Mouse (Mus musculus): Measurements from ENCODE around the gene Znhit2. TPM values are rescaled to one million over a fixed set of nuclear protein-coding genes. Genes with fewer than 3 reads are reported as not detected.

Gene Znhit2
- total and polyA plus RNA-seq, 3 experiments, result 11.0 to 60.6 (median 16.3) TPM

GRCm38 (mm10) chr19:6045366-6046293 lies 15.4 kb upstream of the Znhit2 start:
- peak; percentile 44 for DNase-seq (ENCODE audit: low spot score)
- Histone ChIP-seq H3K9me3 (replicated peaks) (no peaks in the 10 kb centered on the region), H3K36me3 (replicated peaks) (peaks cover 47% of the 10 kb centered on the region), H3K4me1 (ENCODE audit: insufficient read depth, low read depth, low read length) (peaks cover 53% of the 10 kb centered on the region), H3K4me3 (ENCODE audit: low read depth, low read length) (peak overlapping the region; percentile 90), H3K27me3 (ENCODE audit: insufficient read depth, low read length) (no peaks in the 10 kb centered on the region)
- TF ChIP-seq POLR2AphosphoS5 (IDR thresholded peaks at IDR 0.05; ENCODE audit: insufficient replicate concordance, low read depth, low read length) (no peak), GATA1 (IDR thresholded peaks at IDR 0.05; ENCODE audit: borderline replicate concordance, low read length) (no peak), TAL1 (conservative IDR thresholded peaks at IDR 0.05; ENCODE audit: low read depth, low read length) (no peak), GATA2 (IDR thresholded peaks at IDR 0.05; ENCODE audit: borderline replicate concordance, low read depth, low read length) (no peak)
- 0 out of 2 replicates have a peak, but pooled peaks have one; percentile 35 for ATAC-seq (ENCODE audit: extremely low read depth, insufficient number of reproducible peaks, low FRiP score, poor library complexity, severe bottlenecking)

- DNase-seq (ENCODE audit: low spot score) (peak; percentile 92), ATAC-seq (ENCODE audit: extremely low read depth, insufficient number of reproducible peaks, low FRiP score, poor library complexity, severe bottlenecking) (peak; percentile 92)
- H3K9me3 ChIP-seq (replicated peaks), result no peaks in the 10 kb centered on the region
- H3K36me3 ChIP-seq (replicated peaks), result peaks cover 55% of the 10 kb centered on the region
- TF ChIP-seq TAL1 (conservative IDR thresholded peaks at IDR 0.05; ENCODE audit: low read depth, low read length) (no peak), GATA2 (IDR thresholded peaks at IDR 0.05; ENCODE audit: borderline replicate concordance, low read depth, low read length) (no peak), CTCF (IDR thresholded peaks at IDR 0.05; ENCODE audit: low read depth, low read length) (no peak), POLR2AphosphoS5 (IDR thresholded peaks at IDR 0.05; ENCODE audit: insufficient replicate concordance, low read depth, low read length) (no peak), GATA1 (IDR thresholded peaks at IDR 0.05; ENCODE audit: borderline replicate concordance, low read length) (no peak)
- peak within 1 kb of the TSS; percentile 90 for H3K4me3 ChIP-seq (ENCODE audit: low read depth, low read length)
- peaks cover 60% of the 10 kb centered on the region for H3K4me1 ChIP-seq (ENCODE audit: insufficient read depth, low read depth, low read length)
- H3K27me3 ChIP-seq (ENCODE audit: insufficient read depth, low read length), result no peaks in the 10 kb centered on the region
These were observed 14.5 kb upstream of the Znhit2 start, which contains the start of gene Syvn1 for GRCm38 (mm10) chr19:6046294-6047153. Syvn1 (plus strand) TSS chr19:6046576.

GRCm38 (mm10) chr19:6047154-6047898 lies 13.7 kb upstream of the Znhit2 start:
- H3K9me3 ChIP-seq (replicated peaks), result no peaks in the 10 kb centered on the region
- DNase-seq (ENCODE audit: low spot score), result no peak
- peaks cover 55% of the 10 kb centered on the region for H3K36me3 ChIP-seq (replicated peaks)
- peaks cover 59% of the 10 kb centered on the region for H3K4me1 ChIP-seq (ENCODE audit: insufficient read depth, low read depth, low read length)
- peak overlapping the region; percentile 90 for H3K4me3 ChIP-seq (ENCODE audit: low read depth, low read length)
- H3K27me3 ChIP-seq (ENCODE audit: insufficient read depth, low read length), result no peaks in the 10 kb centered on the region
- no peak for TF ChIP-seq GATA2 (IDR thresholded peaks at IDR 0.05; ENCODE audit: borderline replicate concordance, low read depth, low read length)
- TF ChIP-seq TAL1 (conservative IDR thresholded peaks at IDR 0.05; ENCODE audit: low read depth, low read length), result no peak
- TF ChIP-seq CTCF (IDR thresholded peaks at IDR 0.05; ENCODE audit: low read depth, low read length), result no peak
- TF ChIP-seq POLR2AphosphoS5 (IDR thresholded peaks at IDR 0.05; ENCODE audit: insufficient replicate concordance, low read depth, low read length), result no peak
- TF ChIP-seq GATA1 (IDR thresholded peaks at IDR 0.05; ENCODE audit: borderline replicate concordance, low read length), result no peak
- ATAC-seq (ENCODE audit: extremely low read depth, insufficient number of reproducible peaks, low FRiP score, poor library complexity, severe bottlenecking), result no peak

GRCm38 (mm10) chr19:6047899-6048166 lies 13.2 kb upstream of the Znhit2 start:
- no peak for TF ChIP-seq GATA2 (IDR thresholded peaks at IDR 0.05; ENCODE audit: borderline replicate concordance, low read depth, low read length)
- TF ChIP-seq CTCF (IDR thresholded peaks at IDR 0.05; ENCODE audit: low read depth, low read length), result no peak
- no peak for TF ChIP-seq TAL1 (conservative IDR thresholded peaks at IDR 0.05; ENCODE audit: low read depth, low read length)
- no peak for TF ChIP-seq POLR2AphosphoS5 (IDR thresholded peaks at IDR 0.05; ENCODE audit: insufficient replicate concordance, low read depth, low read length)
- no peak for TF ChIP-seq GATA1 (IDR thresholded peaks at IDR 0.05; ENCODE audit: borderline replicate concordance, low read length)
- Histone ChIP-seq H3K27me3 (ENCODE audit: insufficient read depth, low read length) (no peaks in the 10 kb centered on the region), H3K4me3 (ENCODE audit: low read depth, low read length) (peak overlapping the region; percentile 90), H3K9me3 (replicated peaks) (no peaks in the 10 kb centered on the region), H3K36me3 (replicated peaks) (peaks cover 57% of the 10 kb centered on the region), H3K4me1 (ENCODE audit: insufficient read depth, low read depth, low read length) (peaks cover 64% of the 10 kb centered on the region)
- ATAC-seq (ENCODE audit: extremely low read depth, insufficient number of reproducible peaks, low FRiP score, poor library complexity, severe bottlenecking) (no peak), DNase-seq (ENCODE audit: low spot score) (no peak)

GRCm38 (mm10) chr19:6048681-6049410 lies 12.1 kb upstream of the Znhit2 start:
- Histone ChIP-seq H3K4me3 (ENCODE audit: low read depth, low read length) (peak overlapping the region; percentile 90; the same call in 1 of the 2 replicates), H3K27me3 (ENCODE audit: insufficient read depth, low read length) (no peaks in the 10 kb centered on the region), H3K9me3 (replicated peaks) (no peaks in the 10 kb centered on the region), H3K36me3 (replicated peaks) (peaks cover 67% of the 10 kb centered on the region), H3K4me1 (ENCODE audit: insufficient read depth, low read depth, low read length) (peaks cover 73% of the 10 kb centered on the region)
- DNase-seq (ENCODE audit: low spot score), result no peak
- no peak for ATAC-seq (ENCODE audit: extremely low read depth, insufficient number of reproducible peaks, low FRiP score, poor library complexity, severe bottlenecking)
- TF ChIP-seq TAL1 (conservative IDR thresholded peaks at IDR 0.05; ENCODE audit: low read depth, low read length), result no peak
- TF ChIP-seq GATA1 (IDR thresholded peaks at IDR 0.05; ENCODE audit: borderline replicate concordance, low read length), result no peak
- TF ChIP-seq CTCF (IDR thresholded peaks at IDR 0.05; ENCODE audit: low read depth, low read length), result no peak
- no peak for TF ChIP-seq POLR2AphosphoS5 (IDR thresholded peaks at IDR 0.05; ENCODE audit: insufficient replicate concordance, low read depth, low read length)
- TF ChIP-seq GATA2 (IDR thresholded peaks at IDR 0.05; ENCODE audit: borderline replicate concordance, low read depth, low read length), result no peak

Measured in G1E (cell line).